Mouse (Mus musculus): ENCODE measurements around the gene Agtrap. TPM values are rescaled to one million over a fixed set of nuclear protein-coding genes. Genes with fewer than 3 reads are reported as not detected.

Gene Agtrap
- total and polyA plus RNA-seq, 2 experiments from 2014 or later = 6.6 to 8.6 TPM

GRCm38 (mm10) chr4:148098666-148099065 lies 10.8 kb upstream of the Agtrap start:
- 89% methylated on average over 3 of the region's 3 CpGs for WGBS

GRCm38 (mm10) chr4:148097936-148098335 lies 10.1 kb upstream of the Agtrap start:
- no peaks in the 10 kb centered on the region for H3K9me3 ChIP-seq (ENCODE audit: low read length)
- no peak for TF ChIP-seq CTCF (IDR thresholded peaks at IDR 0.05)
- H3K27me3 ChIP-seq (ENCODE audit: insufficient read depth, low read length) = no peaks in the 10 kb centered on the region
- 87% methylated on average over 2 of the region's 2 CpGs for WGBS
- ATAC-seq (ENCODE audit: low FRiP score) = no peak
- H3K36me3 ChIP-seq (ENCODE audit: insufficient read depth, low read length) = 0 out of 2 replicates have a peak, but pooled peaks cover 2% of the 10 kb centered on the region
- no peak for DNase-seq (ENCODE audit: low spot score)
- H3K4me3 ChIP-seq (ENCODE audit: low read depth, low read length) = no peak overlapping the region
- no peak overlapping the region for H3K9ac ChIP-seq (replicated peaks; ENCODE audit: low read length, poor library complexity, severe bottlenecking)
- H3K4me1 ChIP-seq (ENCODE audit: insufficient read depth, low read length) = no peaks in the 10 kb centered on the region
- no peak overlapping the region for H3K27ac ChIP-seq (ENCODE audit: low read depth, low read length)
- H3K4me2 ChIP-seq (ENCODE audit: low read depth, low read length, poor library complexity, severe bottlenecking) = no peak overlapping the region

More at GRCm38 (mm10) chr4:148098666-148099065, 10.8 kb upstream of the Agtrap start:
- no peaks in the 10 kb centered on the region for H3K9me3 ChIP-seq (ENCODE audit: low read length)
- no peaks in the 10 kb centered on the region for H3K27me3 ChIP-seq (ENCODE audit: insufficient read depth, low read length)
- H3K4me3 ChIP-seq (ENCODE audit: low read depth, low read length) = no peak overlapping the region
- no peak overlapping the region for H3K9ac ChIP-seq (replicated peaks; ENCODE audit: low read length, poor library complexity, severe bottlenecking)
- 0 out of 2 replicates have a peak, but pooled peaks cover 2% of the 10 kb centered on the region for H3K36me3 ChIP-seq (ENCODE audit: insufficient read depth, low read length)
- DNase-seq (ENCODE audit: low spot score) = no peak
- no peak for TF ChIP-seq CTCF (IDR thresholded peaks at IDR 0.05)
- no peak for ATAC-seq (ENCODE audit: low FRiP score)
- H3K27ac ChIP-seq (ENCODE audit: low read depth, low read length) = no peak overlapping the region
- no peaks in the 10 kb centered on the region for H3K4me1 ChIP-seq (ENCODE audit: insufficient read depth, low read length)
- no peak overlapping the region for H3K4me2 ChIP-seq (ENCODE audit: low read depth, low read length, poor library complexity, severe bottlenecking)

- Histone ChIP-seq H3K4me2 (ENCODE audit: low read depth, low read length, poor library complexity, severe bottlenecking) (no peak overlapping the region), H3K27ac (ENCODE audit: low read depth, low read length) (no peak overlapping the region), H3K9ac (replicated peaks; ENCODE audit: low read length, poor library complexity, severe bottlenecking) (no peak overlapping the region), H3K4me1 (ENCODE audit: insufficient read depth, low read length) (no peaks in the 10 kb centered on the region), H3K9me3 (ENCODE audit: low read length) (no peaks in the 10 kb centered on the region), H3K4me3 (ENCODE audit: low read depth, low read length) (no peak overlapping the region), H3K36me3 (ENCODE audit: insufficient read depth, low read length) (no peaks in the 10 kb centered on the region), H3K27me3 (ENCODE audit: insufficient read depth, low read length) (no peaks in the 10 kb centered on the region)
- WGBS = 76% methylated on average over 4 of the region's 4 CpGs
- ATAC-seq (ENCODE audit: low FRiP score) (no peak), DNase-seq (ENCODE audit: low spot score) (no peak)
- no peak for TF ChIP-seq CTCF (IDR thresholded peaks at IDR 0.05)
These were observed 7.2 kb upstream of the Agtrap start for GRCm38 (mm10) chr4:148095081-148095480.

GRCm38 (mm10) chr4:148094161-148094560 lies 6.3 kb upstream of the Agtrap start:
- Histone ChIP-seq H3K27me3 (ENCODE audit: insufficient read depth, low read length) (no peaks in the 10 kb centered on the region), H3K4me1 (ENCODE audit: insufficient read depth, low read length) (no peaks in the 10 kb centered on the region), H3K4me3 (ENCODE audit: low read depth, low read length) (no peak overlapping the region), H3K9ac (replicated peaks; ENCODE audit: low read length, poor library complexity, severe bottlenecking) (no peak overlapping the region), H3K9me3 (ENCODE audit: low read length) (no peaks in the 10 kb centered on the region), H3K27ac (ENCODE audit: low read depth, low read length) (no peak overlapping the region), H3K36me3 (ENCODE audit: insufficient read depth, low read length) (no peaks in the 10 kb centered on the region), H3K4me2 (ENCODE audit: low read depth, low read length, poor library complexity, severe bottlenecking) (no peak overlapping the region)
- peak; percentile 39 for TF ChIP-seq CTCF (IDR thresholded peaks at IDR 0.05)
- WGBS = 83% methylated on average over 5 of the region's 5 CpGs
- no peak for ATAC-seq (ENCODE audit: low FRiP score)
- no peak for DNase-seq (ENCODE audit: low spot score)

- ATAC-seq (ENCODE audit: low FRiP score) (no peak), DNase-seq (ENCODE audit: low spot score) (no peak)
- Histone ChIP-seq H3K36me3 (ENCODE audit: insufficient read depth, low read length) (no peaks in the 10 kb centered on the region), H3K9ac (replicated peaks; ENCODE audit: low read length, poor library complexity, severe bottlenecking) (no peak overlapping the region), H3K4me2 (ENCODE audit: low read depth, low read length, poor library complexity, severe bottlenecking) (no peak overlapping the region), H3K27ac (ENCODE audit: low read depth, low read length) (no peak overlapping the region), H3K4me1 (ENCODE audit: insufficient read depth, low read length) (peaks cover 4% of the 10 kb centered on the region; the same call in 1 of the 2 replicates), H3K9me3 (ENCODE audit: low read length) (no peaks in the 10 kb centered on the region), H3K27me3 (ENCODE audit: insufficient read depth, low read length) (no peaks in the 10 kb centered on the region), H3K4me3 (ENCODE audit: low read depth, low read length) (no peak overlapping the region)
- no peak for TF ChIP-seq CTCF (IDR thresholded peaks at IDR 0.05)
- WGBS = 91% methylated on average over 11 of the region's 11 CpGs
These were observed 4.9 kb upstream of the Agtrap start for GRCm38 (mm10) chr4:148092551-148093271.

GRCm38 (mm10) chr4:148091181-148091580 lies 3.4 kb upstream of the Agtrap start:
- H3K9me3 ChIP-seq (ENCODE audit: low read length) = no peaks in the 10 kb centered on the region
- no peak overlapping the region for H3K4me2 ChIP-seq (ENCODE audit: low read depth, low read length, poor library complexity, severe bottlenecking)
- no peaks in the 10 kb centered on the region for H3K27me3 ChIP-seq (ENCODE audit: insufficient read depth, low read length)
- DNase-seq (ENCODE audit: low spot score) = no peak
- H3K4me3 ChIP-seq (ENCODE audit: low read depth, low read length) = no peak overlapping the region
- 91% methylated on average over 1 of the region's 1 CpGs for whole genome bisulfite sequencing
- H3K27ac ChIP-seq (ENCODE audit: low read depth, low read length) = no peak overlapping the region
- no peak for TF ChIP-seq CTCF (IDR thresholded peaks at IDR 0.05)
- H3K9ac ChIP-seq (replicated peaks; ENCODE audit: low read length, poor library complexity, severe bottlenecking) = no peak overlapping the region
- H3K4me1 ChIP-seq (ENCODE audit: insufficient read depth, low read length) = peaks cover 7% of the 10 kb centered on the region; the same call in 1 of the 2 replicates
- H3K36me3 ChIP-seq (ENCODE audit: insufficient read depth, low read length) = no peaks in the 10 kb centered on the region
- ATAC-seq (ENCODE audit: low FRiP score) = no peak
